Mouse (Mus musculus) hematopoietic stem cell, adult 5-6 weeks (primary cell): ENCODE measurements around the gene Mindy2. TPM values are rescaled to one million over a fixed set of nuclear protein-coding genes. Genes with fewer than 3 reads are reported as not detected.
A peak's percentile ranks its signal among the peaks of the same experiment; 100 is the strongest.

Experiments
- ATAC-seq, 2 experiments: fragments of 125-278 bp in 1 of 2; replicated peaks in 1 of 2; 2 replicates each; pipeline ENCODE4 v1.8.0; 2016 to 2017; ENCODE audit warnings: inconsistent platforms in 2 of 2, mild to moderate bottlenecking in 2 of 2, moderate number of reproducible peaks in 2 of 2, low read depth in 1 of 2, moderate TSS enrichment in 1 of 2; ENCODE audit not compliant: low FRiP score in 2 of 2, poor library complexity in 2 of 2, severe bottlenecking in 2 of 2, insufficient read depth in 1 of 2, low TSS enrichment in 1 of 2
- total RNA-seq: library from RNA; stranded (forward); fragments of 172-1452, 232-1000 nt; gene quantifications from 2 replicates; pipeline ENCODE4 v1.2.3, GENCODE M21; 2017

Mindy2 gene
- total RNA-seq, 1 experiment from 2014 or later: 17.7 TPM

DNA sequence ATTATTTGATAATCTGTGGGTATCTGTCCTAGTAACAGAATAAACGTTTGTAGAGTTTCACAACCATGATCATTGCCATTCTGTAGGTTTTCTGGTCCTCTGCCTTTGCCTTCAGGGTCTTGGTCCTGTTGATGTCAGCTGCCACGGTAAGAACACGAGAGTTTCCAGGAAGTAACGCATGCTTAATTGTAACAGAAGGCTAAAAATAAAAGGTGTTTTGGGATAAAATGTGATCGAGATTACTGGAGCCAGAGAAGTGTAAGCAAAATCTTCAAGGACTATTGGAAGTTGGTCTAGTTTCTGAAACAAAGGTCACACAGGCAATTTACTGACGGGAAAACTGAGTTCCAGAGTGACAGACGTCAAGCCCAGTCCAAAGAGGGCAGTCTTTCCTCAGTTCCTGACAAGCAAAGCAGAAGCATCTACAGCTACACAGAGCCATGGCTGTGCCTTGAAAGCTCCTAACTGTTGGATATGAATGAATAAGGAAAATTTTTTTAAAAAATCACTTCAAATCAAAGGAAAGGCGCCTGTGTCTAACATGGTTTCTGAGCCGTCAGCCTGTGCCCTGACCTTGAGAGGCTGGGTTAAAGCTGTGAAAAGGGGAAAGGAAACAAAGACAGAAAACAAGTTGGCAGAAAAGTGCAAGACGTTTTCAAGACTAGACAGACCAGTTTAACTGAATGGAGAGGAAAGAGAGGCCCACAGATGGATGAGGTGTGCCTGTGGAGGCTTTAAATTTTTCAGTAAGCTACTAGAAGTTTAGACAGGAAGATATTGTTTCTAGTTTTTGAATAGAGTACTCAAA, 15.0 kb upstream of the Mindy2 start:
- ATAC-seq: peak; percentile 51 to 63; a peak in 3 of 4 replicates

DNA sequence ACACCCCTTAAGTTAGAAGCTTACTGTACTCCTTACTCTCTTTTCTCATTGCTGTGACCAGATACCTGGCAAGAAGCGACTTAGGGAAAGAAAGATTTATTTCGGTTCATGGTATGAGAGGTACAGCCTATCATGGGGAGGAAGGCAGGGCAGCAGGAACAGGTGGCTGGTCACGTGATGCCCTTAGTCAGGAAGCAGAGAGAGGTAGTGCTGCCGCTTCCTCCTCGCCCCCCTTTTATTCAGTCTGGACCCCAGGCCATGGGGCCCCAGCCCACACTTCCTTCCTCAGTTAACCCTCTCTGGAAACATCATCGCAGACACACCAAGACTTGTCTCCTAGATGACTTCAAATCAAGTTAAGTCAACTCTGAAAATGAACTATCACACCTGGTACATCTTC, 14.3 kb upstream of the Mindy2 start:
- ATAC-seq: peak; percentile 60 to 76

DNA sequence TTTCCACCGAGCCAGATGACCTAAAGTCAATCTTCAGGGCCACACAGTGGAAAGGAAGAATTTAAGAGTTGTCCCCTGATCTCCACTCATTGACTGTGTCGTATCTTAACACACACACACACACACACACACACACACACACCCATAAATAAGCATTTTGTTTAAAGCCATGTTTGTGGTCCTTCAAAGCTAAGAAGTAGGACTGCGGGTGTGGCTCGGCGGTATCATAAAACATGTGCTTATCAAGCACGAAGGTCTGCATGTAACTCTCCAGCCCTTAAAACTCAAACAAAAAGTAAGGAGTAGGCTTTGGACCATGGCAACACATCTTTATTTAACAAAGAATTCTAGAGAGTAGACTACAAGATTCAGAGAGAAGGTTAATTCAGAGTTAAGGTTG, 13.4 kb upstream of the Mindy2 start:
- no peak for ATAC-seq

DNA sequence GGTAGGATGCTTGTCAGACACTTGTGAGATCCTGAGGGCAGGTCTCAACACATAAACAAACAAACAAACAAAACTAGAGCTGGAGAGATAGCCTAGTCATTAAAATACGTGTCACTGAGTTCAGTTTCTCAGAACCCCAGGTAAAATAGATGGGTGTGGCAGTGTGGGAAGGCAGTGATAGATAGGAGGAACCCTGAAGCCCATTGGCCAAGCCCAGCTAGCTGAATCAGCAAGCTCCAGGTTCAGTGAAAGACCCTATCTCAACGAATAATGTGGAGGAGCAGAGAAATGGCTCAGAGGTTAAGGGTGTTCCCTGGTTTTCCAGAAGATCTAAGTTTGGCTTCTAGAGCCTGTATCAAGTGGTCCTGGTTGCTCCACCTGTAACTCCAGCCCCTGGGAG, 12.2 kb upstream of the Mindy2 start:
- ATAC-seq: no peak

DNA sequence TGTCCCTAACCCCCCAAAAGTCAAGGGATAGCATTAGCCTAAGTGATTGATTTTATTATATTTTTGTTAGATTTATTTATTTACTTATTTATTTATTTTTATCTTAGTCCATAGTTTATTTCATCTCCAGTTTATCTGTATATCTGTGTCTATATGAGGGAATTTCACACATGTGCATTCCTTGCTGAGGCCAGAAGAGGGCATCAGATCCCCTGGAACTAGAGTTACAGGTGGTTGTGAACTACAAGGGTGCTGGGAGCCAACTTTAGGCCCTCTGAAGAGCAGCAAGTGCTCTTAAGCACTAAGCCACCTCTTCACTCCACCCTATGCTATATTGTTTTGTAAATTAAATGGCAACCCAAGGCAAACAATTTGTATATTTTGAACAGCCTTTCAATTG, 11.1 kb upstream of the Mindy2 start:
- no peak for ATAC-seq

DNA sequence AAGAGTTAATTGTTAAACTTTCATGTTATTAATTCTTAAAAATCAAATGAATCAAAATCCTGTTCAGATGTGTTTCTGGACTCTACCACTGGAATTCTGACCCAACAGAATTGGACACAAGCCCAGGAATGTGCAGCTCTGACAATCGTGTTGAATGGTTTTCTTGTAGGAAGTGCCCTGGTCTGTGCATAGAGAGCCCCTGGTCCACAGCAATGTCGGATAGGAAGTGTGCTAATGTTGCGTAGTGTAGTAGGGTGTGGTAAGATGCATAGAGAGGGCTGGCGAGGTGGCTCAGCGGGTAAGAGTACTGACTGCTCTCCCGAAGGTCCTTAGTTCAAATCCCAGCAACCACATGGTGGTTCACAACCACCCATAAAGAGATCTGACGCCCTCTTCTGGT, 9.8 kb upstream of the Mindy2 start:
- peak in 1 of 2 experiments; percentile 36; a peak in 1 of 4 replicates for ATAC-seq

DNA sequence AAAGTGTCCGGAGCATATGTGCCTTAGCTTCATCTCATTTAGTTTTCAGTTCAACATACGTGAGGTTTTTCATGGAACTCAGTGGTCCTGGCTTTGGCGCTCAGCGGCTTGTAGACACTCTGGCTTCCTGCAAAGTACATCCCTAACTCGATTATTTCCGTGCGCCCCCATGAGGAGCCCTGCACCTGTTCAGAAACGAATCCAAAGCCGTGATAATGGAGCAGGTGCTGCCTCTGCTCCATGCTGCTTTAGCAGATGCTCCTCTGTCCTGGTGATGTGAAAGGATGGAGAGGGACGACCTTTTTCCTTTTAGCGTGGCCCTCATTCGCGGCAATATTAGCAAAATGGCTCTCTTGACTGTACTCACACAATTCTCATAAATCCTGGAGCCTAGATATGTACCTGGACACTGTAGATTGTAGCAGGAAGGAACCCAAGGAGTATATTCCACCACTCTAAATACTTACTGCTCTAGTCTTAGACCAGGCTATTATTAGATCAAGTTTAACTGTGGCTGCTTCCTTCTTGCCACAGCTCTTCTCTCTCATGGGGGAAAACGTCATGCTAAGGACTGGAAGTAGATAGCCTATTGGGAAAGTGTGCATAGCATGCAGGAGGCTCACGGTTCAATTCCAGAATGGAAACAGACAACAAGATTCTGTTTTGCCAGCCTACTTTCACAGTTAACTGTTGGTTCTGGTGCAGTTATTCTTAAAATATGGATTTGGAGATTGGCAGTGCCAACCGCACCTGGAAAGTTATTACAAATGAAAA, 8.6 kb upstream of the Mindy2 start:
- no peak for ATAC-seq

DNA sequence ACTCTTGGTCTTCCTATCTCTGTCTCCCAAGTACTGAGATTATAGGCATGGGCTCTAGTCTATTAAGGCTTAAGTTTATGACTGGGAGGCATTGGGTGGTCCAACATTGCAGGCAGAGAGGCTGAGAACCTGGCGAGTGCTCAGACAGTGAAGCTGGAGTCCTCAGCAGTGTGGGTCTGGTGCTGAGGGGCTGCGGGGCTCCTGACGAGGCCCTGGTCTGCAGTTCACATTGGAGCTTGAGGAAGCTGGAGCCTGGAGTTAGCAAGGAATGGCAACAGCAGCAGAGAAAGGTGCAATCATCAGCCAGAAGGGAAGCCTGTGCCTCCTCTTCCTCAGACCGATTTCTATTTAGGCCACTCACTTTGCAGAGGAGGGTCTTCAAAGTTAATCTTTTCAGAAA, 7.9 kb upstream of the Mindy2 start:
- no peak for ATAC-seq

DNA sequence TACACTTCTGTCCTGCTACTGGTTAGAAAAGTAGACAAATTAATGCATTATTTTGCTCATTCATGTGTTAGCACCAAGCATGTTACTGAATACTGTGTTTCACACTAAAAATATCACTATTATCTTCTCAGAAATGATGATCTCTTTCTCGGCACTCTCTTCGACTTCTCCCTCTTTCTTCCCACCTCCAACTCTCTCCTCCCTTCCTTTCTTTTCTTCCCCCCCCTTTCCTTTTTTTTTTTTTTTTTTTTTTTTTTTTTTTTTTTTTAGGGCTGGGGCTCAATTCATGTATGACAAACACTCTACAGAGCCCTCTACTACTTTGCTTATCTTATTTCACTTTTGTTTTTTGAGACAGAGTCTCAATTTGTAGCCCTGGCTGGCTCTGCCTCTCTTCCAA, 1.3 kb upstream of the Mindy2 start:
- ATAC-seq: no peak

DNA sequence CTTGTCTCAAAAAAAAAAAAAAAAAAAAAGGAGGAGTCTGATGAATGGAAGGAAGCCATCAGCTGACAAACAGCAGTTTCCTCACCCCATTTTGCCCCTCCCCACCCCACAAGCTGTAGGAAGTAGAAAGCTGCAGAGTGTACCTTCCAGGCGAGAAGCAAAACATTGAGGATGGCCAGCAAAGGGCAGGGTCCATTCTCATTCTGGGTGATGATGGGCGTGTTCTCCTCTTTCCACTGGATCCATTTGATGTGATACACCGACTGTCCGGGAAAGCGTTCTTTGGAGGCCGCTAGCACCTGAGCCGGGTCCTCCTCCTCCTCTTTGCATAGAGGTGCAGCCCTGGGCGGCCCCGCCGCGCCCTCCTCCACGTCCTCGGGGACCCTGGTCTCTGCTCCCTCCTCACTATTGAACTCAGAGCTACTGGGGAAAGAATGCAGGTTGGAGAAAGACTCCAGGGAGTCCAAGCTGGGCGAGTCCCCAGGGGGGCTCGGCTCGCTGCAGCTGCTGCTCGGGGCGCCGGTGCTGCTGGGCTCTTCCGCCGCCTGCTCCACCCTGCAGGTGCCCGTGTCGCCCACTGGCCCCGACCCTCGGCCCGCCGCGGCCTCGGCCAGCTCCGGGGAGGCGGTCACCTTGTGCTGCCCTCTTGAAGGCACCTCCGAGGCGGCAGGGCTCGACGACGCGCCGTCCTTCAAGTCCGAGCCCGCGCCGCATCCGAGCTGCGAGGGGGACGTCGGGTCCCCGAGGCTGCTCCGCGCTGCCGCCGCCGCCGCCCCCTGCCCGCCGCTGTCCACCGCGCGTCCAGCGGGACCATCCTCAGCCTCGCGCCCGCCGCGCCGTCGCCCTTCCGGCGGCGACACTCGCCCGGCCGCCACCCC, 605 bp downstream of the Mindy2 start, which contains the start of gene Gm10642:
Gene Gm10642 (plus strand): TSS at position 122 of the 878 bp plus-strand sequence.
- peak; percentile 48 to 57; a peak in 2 of 4 replicates for ATAC-seq

DNA sequence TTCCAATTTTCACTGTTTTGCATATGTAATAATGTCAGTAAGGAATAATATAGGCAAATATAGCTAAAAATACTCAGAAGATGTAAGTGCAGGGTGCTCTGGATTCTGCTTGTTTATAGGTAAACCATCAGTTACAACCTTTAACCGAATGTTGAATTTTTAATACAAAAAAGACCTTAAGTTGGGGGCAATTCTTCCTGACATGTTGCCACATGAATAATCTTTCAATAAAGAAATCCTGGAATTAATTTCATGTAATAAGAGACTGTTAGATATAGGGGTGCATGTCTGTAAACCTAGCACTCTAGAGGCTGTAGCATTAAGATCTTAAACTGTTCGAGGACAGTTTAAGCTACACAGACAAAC, 1.2 kb downstream of the Mindy2 start:
- no peak for ATAC-seq

DNA sequence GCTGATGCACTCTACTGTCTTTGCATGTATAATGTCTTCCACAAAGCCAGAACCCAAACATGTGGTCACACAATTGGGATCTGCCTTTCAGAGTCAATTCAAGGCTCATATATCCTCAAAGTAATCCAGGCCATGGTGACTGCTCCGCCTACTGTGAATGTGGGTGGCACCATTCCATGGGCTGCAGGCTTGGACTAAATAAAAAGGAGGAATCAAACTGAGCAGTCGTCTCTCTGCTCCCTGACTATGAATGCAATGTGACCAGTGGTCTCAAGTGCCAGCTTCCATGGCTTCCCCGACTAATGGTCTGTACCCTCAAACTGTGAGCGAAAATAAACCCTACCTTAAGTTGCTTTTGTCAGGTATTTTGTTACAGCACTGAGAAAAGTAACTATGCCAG, 2.5 kb downstream of the Mindy2 start:
- no peak for ATAC-seq

DNA sequence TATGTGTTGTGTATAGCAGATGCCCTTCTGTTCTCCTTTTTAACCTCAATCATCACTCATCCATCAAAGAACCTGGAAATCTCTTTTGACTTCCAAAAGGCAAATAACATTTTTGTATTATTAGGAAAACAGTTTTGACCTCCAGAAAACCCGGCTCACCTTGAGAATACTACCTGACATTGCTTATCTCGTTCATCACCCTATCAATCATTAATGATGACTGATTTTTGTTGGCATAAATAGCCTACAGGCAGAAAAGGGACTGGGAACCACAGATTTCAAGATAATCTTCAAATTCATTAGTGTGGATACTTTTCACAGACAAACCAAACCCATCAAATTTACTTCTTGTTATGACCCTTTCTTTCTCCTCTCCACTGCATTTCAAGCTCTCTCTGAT, 3.1 kb downstream of the Mindy2 start:
- no peak for ATAC-seq

DNA sequence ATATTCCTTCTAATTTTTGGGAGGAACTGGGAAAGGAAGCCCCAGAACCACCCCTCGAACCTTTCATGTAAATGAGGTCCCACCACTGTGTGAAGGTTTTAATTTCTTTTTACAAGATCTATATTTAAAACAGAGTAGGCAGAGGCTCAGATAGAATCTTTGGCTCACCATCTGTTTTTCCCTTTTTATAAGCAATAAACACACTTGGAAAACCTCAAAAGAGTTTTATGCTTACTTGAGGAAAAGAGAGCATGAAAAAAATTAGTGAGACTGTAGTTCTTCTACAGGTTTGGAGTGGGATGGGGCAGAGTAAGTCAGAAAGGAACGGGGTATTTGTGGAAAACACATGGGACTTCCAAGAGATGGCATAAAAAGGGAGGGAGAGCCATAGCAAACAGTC, 4.8 kb downstream of the Mindy2 start:
- no peak for ATAC-seq

DNA sequence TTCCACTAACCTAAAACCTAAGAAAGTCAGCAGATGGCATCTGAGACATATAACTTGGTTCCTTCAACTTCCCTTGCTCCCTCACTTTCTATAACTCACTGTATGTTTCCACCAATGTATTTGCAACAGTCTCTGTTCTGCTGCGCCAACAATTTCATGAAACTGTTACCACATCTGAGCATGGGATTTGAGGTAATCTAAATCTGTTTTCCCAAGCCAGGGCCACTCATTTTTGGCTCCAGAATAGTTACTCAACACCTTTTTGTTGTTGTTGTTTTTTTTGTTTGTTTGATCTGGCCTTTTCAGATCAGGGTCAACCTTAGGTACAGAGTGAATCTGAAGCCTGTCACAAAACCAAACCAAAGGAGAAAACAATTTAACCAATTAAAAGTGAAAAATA, 6.0 kb downstream of the Mindy2 start:
- ATAC-seq: no peak

DNA sequence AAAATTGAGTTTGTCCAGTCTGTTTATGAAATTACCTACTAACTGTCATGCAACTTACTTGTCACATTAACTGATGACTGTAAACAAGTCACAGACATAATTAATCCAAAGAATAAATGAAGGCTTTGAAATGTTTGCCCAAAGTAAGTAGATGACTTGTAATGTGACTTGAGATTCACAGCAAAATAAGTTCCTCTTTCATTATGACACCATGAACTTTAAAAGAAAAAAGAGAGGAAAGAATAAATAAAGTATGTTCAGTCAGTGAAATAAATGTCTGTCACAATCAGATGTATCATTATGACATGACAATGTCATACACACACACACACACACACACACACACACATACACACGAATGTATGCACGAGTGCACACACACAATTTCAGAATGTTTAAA, 6.7 kb downstream of the Mindy2 start:
- no peak for ATAC-seq

DNA sequence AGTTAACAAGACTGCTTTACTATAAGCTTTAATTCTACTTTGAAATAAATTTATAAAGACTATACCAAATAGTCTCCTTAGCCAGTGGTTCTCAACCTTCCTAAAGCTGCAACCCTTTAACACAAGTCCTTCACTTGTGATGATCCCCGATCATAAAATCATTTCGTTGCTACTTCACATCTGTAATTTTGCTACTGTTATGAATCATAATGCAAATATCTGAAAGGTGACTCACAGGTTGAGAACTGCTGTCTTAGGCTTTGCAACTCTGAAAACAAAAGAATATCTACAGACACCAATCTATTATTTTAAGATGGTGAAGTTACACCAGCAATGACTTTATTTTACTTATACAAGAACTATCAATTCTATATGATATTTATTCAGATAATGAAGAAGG, 20.2 kb downstream of the Mindy2 start:
- no peak for ATAC-seq

DNA sequence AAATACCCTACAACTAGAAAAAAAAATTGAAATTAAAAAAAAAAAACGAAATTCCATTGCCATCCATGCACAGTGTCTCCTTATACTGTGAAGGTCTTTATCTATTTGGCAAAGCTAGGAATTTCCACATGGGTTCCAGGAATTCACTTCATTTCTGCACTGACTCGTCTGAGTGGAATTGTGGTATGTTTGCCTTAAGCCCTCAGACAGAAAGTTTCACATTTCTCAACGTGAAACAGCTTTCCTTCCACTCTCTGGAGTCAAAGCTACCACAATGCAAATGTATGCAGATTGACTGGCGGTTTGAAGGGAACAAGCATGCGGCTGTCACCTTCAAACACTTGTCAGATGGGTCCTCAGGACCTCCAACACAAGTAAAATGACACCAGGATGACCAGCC, 25.3 kb downstream of the Mindy2 start:
- ATAC-seq: no peak
